Mouse (Mus musculus) C2C12 (cell line): ENCODE data around the gene Pex1.

ENCODE experiments used
- CTCF ChIP-seq: IDR thresholded peaks from one replicate; pipeline ENCODE4 v1.5.1; 2011; ENCODE audit not compliant: control insufficient read depth, insufficient read depth, insufficient read length
- FOSL1 ChIP-seq: IDR thresholded peaks from one replicate; pipeline ENCODE4 v1.8.0; 2011; ENCODE audit warnings: mild to moderate bottlenecking, low read length; ENCODE audit not compliant: poor library complexity, insufficient read depth, severe bottlenecking
- MAX ChIP-seq: IDR thresholded peaks from one replicate; pipeline ENCODE4 v1.6.1; 2011; ENCODE audit warnings: mild to moderate bottlenecking, control low read depth
- MYOD1 ChIP-seq: IDR thresholded peaks from one replicate; pipeline ENCODE4 v1.6.1; 2011; ENCODE audit warnings: low read depth; ENCODE audit not compliant: control insufficient read depth, insufficient read length
- MYOG ChIP-seq: IDR thresholded peaks from one replicate; pipeline ENCODE4 v1.6.1; 2011; ENCODE audit not compliant: control insufficient read depth, insufficient read length; ENCODE audit errors: extremely low read depth
- USF1 ChIP-seq: IDR thresholded peaks from one replicate; pipeline ENCODE4 v1.6.1; 2011; ENCODE audit warnings: low read depth, mild to moderate bottlenecking, control low read depth, moderate library complexity

GRCm38 (mm10) chr5:3633315-3633714, 37.4 kb downstream of the Pex1 start:
- TF ChIP-seq CTCF (no peak), MAX (no peak), MYOG (no peak), USF1 (no peak), MYOD1 (no peak), FOSL1 (no peak)
